Mouse (Mus musculus) forebrain, embryonic 15.5 days (tissue): ENCODE measurements at regions not wholly inside any gene's neighbourhood (a gene's known extent, or its start where the extent isn't known, plus 50 kb on each side); places are given as distances from the start of the nearest gene placed in this dataset.

ENCODE experiments used
- ATAC-seq: fragments of 200-750 bp; cut with Nextera tagmentation; replicated peaks from 2 replicates; pipeline ENCODE4 v1.8.0; 2017; ENCODE audit warnings: mild to moderate bottlenecking, moderate TSS enrichment, moderate library complexity
- H3K27ac ChIP-seq: fragments of 300-500 bp; sonication (generic); replicated peaks from 2 replicates; pipeline ENCODE4 v1.5.1; 2015; ENCODE audit warnings: mild to moderate bottlenecking, inconsistent platforms
- H3K27me3 ChIP-seq: fragments of 300-500 bp; sonication (generic); 2 replicates; pipeline ENCODE4 v1.6.1; 2015; ENCODE audit warnings: inconsistent platforms
- H3K36me3 ChIP-seq: fragments of 300-500 bp; sonication (generic); 2 replicates; pipeline ENCODE4 v1.6.1; 2015; ENCODE audit warnings: mild to moderate bottlenecking, inconsistent platforms
- H3K4me1 ChIP-seq: fragments of 300-500 bp; sonication (generic); 2 replicates; pipeline ENCODE4 v1.6.1; 2015; ENCODE audit warnings: inconsistent platforms
- H3K4me2 ChIP-seq: fragments of 300-500 bp; sonication (generic); replicated peaks from 2 replicates; pipeline ENCODE4 v1.6.1; 2015; ENCODE audit warnings: mild to moderate bottlenecking, inconsistent platforms
- H3K4me3 ChIP-seq: fragments of 300-500 bp; sonication (generic); 2 replicates; pipeline ENCODE4 v1.5.1; 2015; ENCODE audit warnings: mild to moderate bottlenecking, inconsistent platforms
- H3K9ac ChIP-seq: fragments of 300-500 bp; sonication (generic); replicated peaks from 2 replicates; pipeline ENCODE4 v1.6.1; 2015; ENCODE audit warnings: mild to moderate bottlenecking, inconsistent platforms
- H3K9me3 ChIP-seq: fragments of 300-500 bp; sonication (generic); 2 replicates; pipeline ENCODE4 v1.6.1; 2016; ENCODE audit warnings: inconsistent platforms
- WGBS: fragments of 180-500 bp; shearing (Covaris S2); methylation state at CpG from one replicate; pipeline ENCODE4 v1.1.7; 2015; ENCODE audit warnings: mixed read lengths; 5-methylcytosine and 5-hydroxymethylcytosine counted together

- Histone ChIP-seq H3K9me3 (no peaks in the 10 kb centered on the region), H3K4me3 (0 out of 2 replicates have a peak overlapping the region, but pooled peaks have one; percentile 8), H3K9ac (no peak overlapping the region), H3K27me3 (0 out of 2 replicates have a peak, but pooled peaks cover 3% of the 10 kb centered on the region), H3K27ac (0 out of 2 replicates have a peak overlapping the region, but pooled peaks have one; percentile 9), H3K4me1 (peaks cover 40% of the 10 kb centered on the region), H3K36me3 (no peaks in the 10 kb centered on the region), H3K4me2 (peak overlapping the region; percentile 27)
- 4% methylated on average over 21 of the region's 21 CpGs for WGBS
- ATAC-seq, result peak; percentile 38
Observed at GRCm38 (mm10) chr14:105501792-105502632, 243.6 kb downstream of the Ndfip2 start.

- Histone ChIP-seq H3K27me3 (0 out of 2 replicates have a peak, but pooled peaks cover 3% of the 10 kb centered on the region), H3K4me1 (peaks cover 40% of the 10 kb centered on the region), H3K4me2 (peak overlapping the region; percentile 27), H3K4me3 (0 out of 2 replicates have a peak overlapping the region, but pooled peaks have one; percentile 8), H3K27ac (0 out of 2 replicates have a peak overlapping the region, but pooled peaks have one; percentile 9), H3K9ac (no peak overlapping the region), H3K36me3 (no peaks in the 10 kb centered on the region), H3K9me3 (no peaks in the 10 kb centered on the region)
- 12% methylated on average over 21 of the region's 21 CpGs for WGBS
- no peak for ATAC-seq
Observed at GRCm38 (mm10) chr14:105500966-105501741, 242.8 kb downstream of the Ndfip2 start.

DNA sequence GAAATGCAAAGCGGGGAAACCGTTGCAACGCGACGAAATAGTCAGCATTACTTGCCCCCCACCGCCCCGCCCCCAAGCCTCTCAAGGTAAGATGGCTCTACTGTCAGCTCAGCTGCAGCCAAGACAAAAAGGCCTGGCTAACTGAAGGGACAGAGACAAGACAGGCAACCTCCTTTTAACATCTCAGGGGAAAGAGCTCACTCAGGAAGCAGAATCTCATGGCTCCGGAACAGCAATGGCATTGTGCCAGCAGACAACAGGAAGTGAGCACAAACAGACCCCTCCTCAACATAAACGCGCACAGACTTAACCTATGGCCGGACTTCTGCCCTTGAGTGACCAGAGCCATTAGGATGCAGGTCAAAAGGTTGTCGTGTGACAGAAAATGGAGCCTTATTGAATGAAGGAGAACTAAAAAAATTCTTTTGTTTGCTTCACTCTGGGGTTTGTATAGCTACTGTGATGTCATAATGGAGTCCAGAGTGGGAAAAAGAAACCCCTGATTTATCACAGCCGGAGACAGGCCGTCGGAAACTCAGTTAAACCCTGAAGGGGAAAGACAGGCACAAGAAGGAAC lies 241.0 kb downstream of the Ndfip2 start:
- peaks cover 42% of the 10 kb centered on the region for H3K4me1 ChIP-seq
- H3K36me3 ChIP-seq, result no peaks in the 10 kb centered on the region
- ATAC-seq, result 0 out of 2 replicates have a peak, but pooled peaks have one; percentile 5
- no peaks in the 10 kb centered on the region for H3K9me3 ChIP-seq
- 0 out of 2 replicates have a peak, but pooled peaks cover 3% of the 10 kb centered on the region for H3K27me3 ChIP-seq
- H3K9ac ChIP-seq, result peak overlapping the region; percentile 28
- peak overlapping the region; percentile 21 for H3K4me3 ChIP-seq
- peak overlapping the region; percentile 44 for H3K4me2 ChIP-seq
- 15% methylated on average over 15 of the region's 15 CpGs for WGBS
- peak overlapping the region; percentile 20 for H3K27ac ChIP-seq

- 49% methylated on average over 10 of the region's 10 CpGs for WGBS
- H3K4me1 ChIP-seq, result peaks cover 42% of the 10 kb centered on the region
- no peaks in the 10 kb centered on the region for H3K9me3 ChIP-seq
- no peak overlapping the region for H3K4me3 ChIP-seq
- 0 out of 2 replicates have a peak, but pooled peaks have one; percentile 21 for ATAC-seq
- no peaks in the 10 kb centered on the region for H3K36me3 ChIP-seq
- 0 out of 2 replicates have a peak, but pooled peaks cover 2% of the 10 kb centered on the region for H3K27me3 ChIP-seq
- H3K27ac ChIP-seq, result peak overlapping the region; percentile 20; the same call in 1 of the 2 replicates
- no peak overlapping the region for H3K4me2 ChIP-seq
- H3K9ac ChIP-seq, result no peak overlapping the region
Observed at GRCm38 (mm10) chr14:105498155-105498906, 240.0 kb downstream of the Ndfip2 start.

GRCm38 (mm10) chr14:105495161-105495560 lies 236.8 kb downstream of the Ndfip2 start:
- 45% methylated on average over 2 of the region's 2 CpGs for WGBS

DNA sequence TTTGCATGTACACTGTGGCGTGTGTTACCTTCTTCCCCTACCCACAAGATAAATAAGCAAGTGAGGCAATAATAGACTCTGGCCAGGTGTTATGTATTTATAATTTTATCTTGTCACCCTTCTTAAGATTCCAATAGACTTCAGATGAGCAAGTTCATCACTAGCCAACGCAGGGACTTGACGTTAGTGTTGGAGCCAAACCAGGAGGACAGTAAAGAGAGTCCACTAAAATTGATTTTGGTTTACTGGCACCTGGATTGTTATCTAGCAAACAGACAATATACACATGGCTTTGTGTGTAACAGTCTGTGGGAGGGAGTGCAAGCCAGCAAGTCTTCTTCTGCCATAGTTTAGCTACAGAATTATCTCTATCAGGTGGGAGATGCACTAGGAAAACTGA lies 236.0 kb downstream of the Ndfip2 start:
- Histone ChIP-seq H3K4me2 (no peak overlapping the region), H3K4me1 (peaks cover 15% of the 10 kb centered on the region), H3K4me3 (no peak overlapping the region), H3K27me3 (no peaks in the 10 kb centered on the region), H3K9me3 (no peaks in the 10 kb centered on the region), H3K27ac (no peak overlapping the region), H3K9ac (no peak overlapping the region), H3K36me3 (no peaks in the 10 kb centered on the region)
- WGBS, result 90% methylated on average over 3 of the region's 3 CpGs
- ATAC-seq, result no peak

More at GRCm38 (mm10) chr14:105495161-105495560, 236.8 kb downstream of the Ndfip2 start:
- no peaks in the 10 kb centered on the region for H3K27me3 ChIP-seq
- ATAC-seq, result peak; percentile 72
- H3K4me1 ChIP-seq, result peaks cover 20% of the 10 kb centered on the region
- H3K9me3 ChIP-seq, result no peaks in the 10 kb centered on the region
- no peak overlapping the region for H3K9ac ChIP-seq
- H3K4me3 ChIP-seq, result no peak overlapping the region
- H3K27ac ChIP-seq, result no peak overlapping the region
- H3K36me3 ChIP-seq, result no peaks in the 10 kb centered on the region
- H3K4me2 ChIP-seq, result no peak overlapping the region

GRCm38 (mm10) chr14:105490158-105490557 lies 231.8 kb downstream of the Ndfip2 start:
- Histone ChIP-seq H3K27me3 (no peaks in the 10 kb centered on the region), H3K9me3 (no peaks in the 10 kb centered on the region), H3K36me3 (no peaks in the 10 kb centered on the region), H3K4me2 (no peak overlapping the region), H3K4me3 (no peak overlapping the region), H3K4me1 (no peaks in the 10 kb centered on the region), H3K27ac (no peak overlapping the region), H3K9ac (no peak overlapping the region)
- 50% methylated on average over 3 of the region's 3 CpGs for WGBS
- 0 out of 2 replicates have a peak, but pooled peaks have one; percentile 36 for ATAC-seq

- Histone ChIP-seq H3K4me3 (peak overlapping the region; percentile 36), H3K9me3 (no peaks in the 10 kb centered on the region), H3K4me2 (peak overlapping the region; percentile 49), H3K4me1 (peaks cover 12% of the 10 kb centered on the region), H3K27me3 (no peaks in the 10 kb centered on the region), H3K27ac (peak overlapping the region; percentile 63), H3K9ac (peak overlapping the region; percentile 41), H3K36me3 (no peaks in the 10 kb centered on the region)
- WGBS, result 6% methylated on average over 21 of the region's 21 CpGs
- peak; percentile 93 for ATAC-seq
Observed at GRCm38 (mm10) chr14:105483352-105484083, 225.1 kb downstream of the Ndfip2 start.

GRCm38 (mm10) chr14:105482644-105483351 lies 224.4 kb downstream of the Ndfip2 start:
- H3K9ac ChIP-seq, result peak overlapping the region; percentile 41
- peak overlapping the region; percentile 49 for H3K4me2 ChIP-seq
- no peaks in the 10 kb centered on the region for H3K36me3 ChIP-seq
- peak overlapping the region; percentile 63 for H3K27ac ChIP-seq
- H3K27me3 ChIP-seq, result no peaks in the 10 kb centered on the region
- peaks cover 12% of the 10 kb centered on the region for H3K4me1 ChIP-seq
- ATAC-seq, result peak; percentile 58; the same call in 1 of the 2 replicates
- H3K4me3 ChIP-seq, result peak overlapping the region; percentile 36
- WGBS, result 0% methylated on average over 16 of the region's 16 CpGs
- H3K9me3 ChIP-seq, result no peaks in the 10 kb centered on the region

DNA sequence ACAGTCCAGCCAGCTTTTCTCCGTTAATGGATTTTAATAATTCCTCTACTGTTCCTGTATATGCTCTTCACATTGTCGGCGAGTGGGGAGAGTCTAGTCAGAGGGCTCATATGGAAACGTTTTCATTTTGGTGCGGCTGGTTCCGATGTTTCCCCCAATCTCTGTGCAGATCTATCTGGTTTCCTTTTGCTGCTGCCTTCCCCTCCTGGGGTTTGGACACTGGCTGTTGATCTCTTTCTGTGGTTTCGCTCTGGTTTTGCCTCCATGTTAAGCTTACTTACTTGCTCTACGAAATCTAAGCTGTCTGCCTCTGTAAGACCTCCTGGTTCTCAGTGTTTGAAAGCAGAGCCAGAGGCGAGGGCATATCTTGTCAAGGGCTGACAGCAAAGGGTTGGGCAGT lies 221.7 kb downstream of the Ndfip2 start:
- peaks cover 12% of the 10 kb centered on the region for H3K4me1 ChIP-seq
- ATAC-seq, result no peak
- H3K27me3 ChIP-seq, result no peaks in the 10 kb centered on the region
- no peak overlapping the region for H3K4me2 ChIP-seq
- 56% methylated on average over 9 of the region's 9 CpGs for WGBS
- H3K27ac ChIP-seq, result no peak overlapping the region
- no peaks in the 10 kb centered on the region for H3K36me3 ChIP-seq
- H3K9me3 ChIP-seq, result no peaks in the 10 kb centered on the region
- H3K4me3 ChIP-seq, result no peak overlapping the region
- H3K9ac ChIP-seq, result no peak overlapping the region
